Mouse (Mus musculus) MEL (cell line): ENCODE measurements around the gene Tst. TPM values are rescaled to one million over a fixed set of nuclear protein-coding genes. Genes with fewer than 3 reads are reported as not detected.
A peak's percentile ranks its signal among the peaks of the same experiment; 100 is the strongest.

ENCODE experiments used
- DNase-seq: peaks from one replicate; pipeline ENCODE4 v3.0.0; 2011; ENCODE audit warnings: low read depth, low spot score
- H3K27ac ChIP-seq: 2 replicates; pipeline ENCODE4 v1.5.1; 2012; ENCODE audit warnings: low read depth, mild to moderate bottlenecking, control low read depth, low read length, moderate library complexity; ENCODE audit not compliant: control insufficient read depth
- H3K27me3 ChIP-seq, 2 experiments: fragments of 150-350 bp in 1 of 2; sonication (generic) in 1 of 2; 2 replicates each; pipeline ENCODE4 v1.6.1; 2012; ENCODE audit warnings: low read length in 2 of 2, mild to moderate bottlenecking in 2 of 2, improper control_type of control experiment in 1 of 2, moderate library complexity in 1 of 2; ENCODE audit not compliant: insufficient read depth in 2 of 2, control insufficient read depth in 1 of 2
- H3K36me3 ChIP-seq, 2 experiments: 2 replicates each; pipeline ENCODE4 v1.6.1; 2012 to 2014; ENCODE audit warnings: low read length in 2 of 2, improper control_type of control experiment in 1 of 2, inconsistent platforms in 1 of 2, mild to moderate bottlenecking in 1 of 2; ENCODE audit not compliant: insufficient read depth in 2 of 2, control insufficient read depth in 1 of 2
- H3K4me1 ChIP-seq, 2 experiments: fragments of 150-350 bp in 1 of 2; sonication (generic) in 1 of 2; 2 replicates each; pipeline ENCODE4 v1.6.1; 2012; ENCODE audit warnings: low read length in 2 of 2, improper control_type of control experiment in 1 of 2, mild to moderate bottlenecking in 1 of 2; ENCODE audit not compliant: insufficient read depth in 2 of 2, control insufficient read depth in 1 of 2
- H3K4me3 ChIP-seq, 2 experiments: fragments of 150-350 bp in 1 of 2; sonication (generic) in 1 of 2; 2 replicates each; pipeline ENCODE4 v1.5.1; 2012; ENCODE audit warnings: low read depth in 2 of 2, low read length in 2 of 2, mild to moderate bottlenecking in 2 of 2, moderate library complexity in 2 of 2, control low read depth in 1 of 2, improper control_type of control experiment in 1 of 2; ENCODE audit not compliant: control insufficient read depth in 1 of 2, insufficient read depth in 1 of 2
- H3K79me2 ChIP-seq: 2 replicates; pipeline ENCODE4 v1.6.1; 2012; ENCODE audit warnings: mild to moderate bottlenecking, low read length, moderate library complexity; ENCODE audit not compliant: control insufficient read depth, poor library complexity, insufficient read depth
- H3K9ac ChIP-seq: 2 replicates; pipeline ENCODE4 v1.6.1; 2012; ENCODE audit warnings: low read depth, mild to moderate bottlenecking, control low read depth, low read length, moderate library complexity; ENCODE audit not compliant: control insufficient read depth, poor library complexity, severe bottlenecking
- H3K9me3 ChIP-seq: fragments of 150-350 bp; sonication (generic); replicated peaks from 2 replicates; pipeline ENCODE4 v1.6.1; 2012; ENCODE audit warnings: mild to moderate bottlenecking, low read length, improper control_type of control experiment, moderate library complexity; ENCODE audit not compliant: insufficient read depth
- BHLHE40 ChIP-seq: IDR thresholded peaks from 2 replicates; pipeline ENCODE4 v1.6.1; 2012; ENCODE audit warnings: low read depth, mild to moderate bottlenecking, inconsistent platforms, low read length, improper control_type of control experiment, borderline replicate concordance
- CHD1 ChIP-seq: IDR thresholded peaks from 2 replicates; pipeline ENCODE4 v1.6.1; 2012; ENCODE audit warnings: low read depth, mild to moderate bottlenecking, inconsistent platforms, low read length, improper control_type of control experiment
- CHD2 ChIP-seq: IDR thresholded peaks from 2 replicates; pipeline ENCODE4 v1.6.1; 2011; ENCODE audit warnings: low read length, improper control_type of control experiment
- CTCF ChIP-seq, 3 experiments: IDR thresholded peaks in 2 of 3; conservative IDR thresholded peaks in 1 of 3; 2 replicates each; pipeline ENCODE4 v1.5.1; 2011 to 2012; ENCODE audit warnings: low read length in 3 of 3, low read depth in 2 of 3, mild to moderate bottlenecking in 2 of 3, improper control_type of control experiment in 1 of 3, inconsistent platforms in 1 of 3, mixed read lengths in 1 of 3, moderate library complexity in 1 of 3; ENCODE audit not compliant: control insufficient read depth in 1 of 3, insufficient read depth in 1 of 3, poor library complexity in 1 of 3, severe bottlenecking in 1 of 3
- E2F4 ChIP-seq: IDR thresholded peaks from 2 replicates; pipeline ENCODE4 v1.6.1; 2011; ENCODE audit warnings: low read depth, low read length, improper control_type of control experiment, borderline replicate concordance
- ELF1 ChIP-seq: IDR thresholded peaks from 2 replicates; pipeline ENCODE4 v1.6.1; 2014; ENCODE audit warnings: low read depth, mild to moderate bottlenecking, inconsistent platforms, low read length, improper control_type of control experiment, moderate library complexity
- EP300 ChIP-seq, 2 experiments: IDR thresholded peaks; 2 replicates each; pipeline ENCODE4 v1.6.1; 2011; ENCODE audit warnings: improper control_type of control experiment in 2 of 2, low read length in 2 of 2, low read depth in 1 of 2, mild to moderate bottlenecking in 1 of 2
- GABPA ChIP-seq: IDR thresholded peaks from 2 replicates; pipeline ENCODE4 v1.6.1; 2012; ENCODE audit warnings: low read depth, mild to moderate bottlenecking, inconsistent platforms, low read length, improper control_type of control experiment, moderate library complexity
- GATA1 ChIP-seq: IDR thresholded peaks from 2 replicates; pipeline ENCODE4 v1.6.1; 2011; ENCODE audit warnings: low read depth, low read length, improper control_type of control experiment
- MAFK ChIP-seq: IDR thresholded peaks from 2 replicates; pipeline ENCODE4 v1.6.1; 2011; ENCODE audit warnings: low read depth, mild to moderate bottlenecking, low read length, improper control_type of control experiment, borderline replicate concordance
- MAX ChIP-seq: IDR thresholded peaks from 2 replicates; pipeline ENCODE4 v1.6.1; 2011; ENCODE audit warnings: low read length, improper control_type of control experiment
- MAZ ChIP-seq: IDR thresholded peaks from 2 replicates; pipeline ENCODE4 v1.6.1; 2012; ENCODE audit warnings: low read depth, mild to moderate bottlenecking, inconsistent platforms, low read length, improper control_type of control experiment
- MEF2A ChIP-seq: IDR thresholded peaks from 2 replicates; pipeline ENCODE4 v1.6.1; 2014; ENCODE audit warnings: low read depth, mild to moderate bottlenecking, inconsistent platforms, low read length, improper control_type of control experiment; ENCODE audit not compliant: poor library complexity, insufficient replicate concordance, severe bottlenecking; ENCODE audit errors: extremely low read depth
- MXI1 ChIP-seq: IDR thresholded peaks from 2 replicates; pipeline ENCODE4 v1.6.1; 2011; ENCODE audit warnings: mild to moderate bottlenecking, low read depth, low read length, improper control_type of control experiment
- MYC ChIP-seq: IDR thresholded peaks from 2 replicates; pipeline ENCODE4 v1.6.1; 2011; ENCODE audit warnings: low read depth, mild to moderate bottlenecking, low read length, improper control_type of control experiment, moderate library complexity
- POLR2AphosphoS5 ChIP-seq: IDR thresholded peaks from 2 replicates; pipeline ENCODE4 v1.6.1; 2012; ENCODE audit warnings: low read depth, borderline replicate concordance, mild to moderate bottlenecking, inconsistent platforms, low read length, moderate library complexity, mixed read lengths
- RAD21 ChIP-seq: IDR thresholded peaks from 2 replicates; pipeline ENCODE4 v1.6.1; 2011; ENCODE audit warnings: mild to moderate bottlenecking, low read depth, low read length, improper control_type of control experiment
- SIN3A ChIP-seq: IDR thresholded peaks from 2 replicates; pipeline ENCODE4 v1.6.1; 2012; ENCODE audit warnings: low read length, improper control_type of control experiment, inconsistent platforms
- TAL1 ChIP-seq: IDR thresholded peaks from 2 replicates; pipeline ENCODE4 v1.6.1; 2012; ENCODE audit warnings: mild to moderate bottlenecking, inconsistent platforms, low read length, moderate library complexity, mixed read lengths
- TCF12 ChIP-seq: IDR thresholded peaks from 2 replicates; pipeline ENCODE4 v1.6.1; 2014; ENCODE audit warnings: low read depth, mild to moderate bottlenecking, inconsistent platforms, low read length, improper control_type of control experiment, moderate library complexity
- UBTF ChIP-seq: IDR thresholded peaks from 2 replicates; pipeline ENCODE4 v1.6.1; 2012; ENCODE audit warnings: low read depth, mild to moderate bottlenecking, inconsistent platforms, low read length, improper control_type of control experiment, moderate library complexity, borderline replicate concordance; ENCODE audit not compliant: insufficient read depth
- USF1 ChIP-seq: IDR thresholded peaks from 2 replicates; pipeline ENCODE4 v1.6.1; 2014; ENCODE audit warnings: low read depth, mild to moderate bottlenecking, inconsistent platforms, low read length, improper control_type of control experiment, moderate library complexity
- USF2 ChIP-seq, 2 experiments: IDR thresholded peaks; 2 replicates each; pipeline ENCODE4 v1.6.1; 2011 to 2012; ENCODE audit warnings: improper control_type of control experiment in 2 of 2, low read length in 2 of 2, borderline replicate concordance in 1 of 2, inconsistent platforms in 1 of 2, low read depth in 1 of 2, mild to moderate bottlenecking in 1 of 2; ENCODE audit not compliant: insufficient read depth in 1 of 2
- ZKSCAN1 ChIP-seq: IDR thresholded peaks from 2 replicates; pipeline ENCODE4 v1.6.1; 2012; ENCODE audit warnings: low read depth, mild to moderate bottlenecking, inconsistent platforms, low read length, improper control_type of control experiment, moderate library complexity
- ZMIZ1 ChIP-seq: IDR thresholded peaks from 2 replicates; pipeline ENCODE4 v1.6.1; 2012; ENCODE audit warnings: low read depth, mild to moderate bottlenecking, inconsistent platforms, low read length, improper control_type of control experiment, moderate library complexity
- ZNF384 ChIP-seq: IDR thresholded peaks from 2 replicates; pipeline ENCODE4 v1.6.1; 2012; ENCODE audit warnings: low read depth, mild to moderate bottlenecking, inconsistent platforms, low read length, improper control_type of control experiment
- polyA plus RNA-seq, 2 experiments: library from polyadenylated mRNA; stranded (reverse) in 1 of 2; unstranded in 1 of 2; fragments of >175 nt in 1 of 2; fragments of >200 nt in 1 of 2; gene quantifications; 2 replicates each; pipeline versions ENCODE4 v1.2.1 to v1.2.4; 2012; ENCODE audit warnings: low replicate concordance in 2 of 2, low read depth in 1 of 2; ENCODE audit not compliant: insufficient read length in 2 of 2, insufficient read depth in 1 of 2, missing spikeins in 1 of 2
- total RNA-seq: library from RNA; depleted of rRNA; stranded (reverse); fragments of 300-350 nt; gene quantifications from 2 replicates; pipeline ENCODE4 v1.2.3, GENCODE M21; 2012; rRNA removed

Gene Tst
- total RNA-seq, result 34.8 and 36.3 TPM in 2 replicates
- 10 to 100 TPM in 1 of 2 experiments, not detected in 1; 29.5 TPM for polyA plus RNA-seq

DNA sequence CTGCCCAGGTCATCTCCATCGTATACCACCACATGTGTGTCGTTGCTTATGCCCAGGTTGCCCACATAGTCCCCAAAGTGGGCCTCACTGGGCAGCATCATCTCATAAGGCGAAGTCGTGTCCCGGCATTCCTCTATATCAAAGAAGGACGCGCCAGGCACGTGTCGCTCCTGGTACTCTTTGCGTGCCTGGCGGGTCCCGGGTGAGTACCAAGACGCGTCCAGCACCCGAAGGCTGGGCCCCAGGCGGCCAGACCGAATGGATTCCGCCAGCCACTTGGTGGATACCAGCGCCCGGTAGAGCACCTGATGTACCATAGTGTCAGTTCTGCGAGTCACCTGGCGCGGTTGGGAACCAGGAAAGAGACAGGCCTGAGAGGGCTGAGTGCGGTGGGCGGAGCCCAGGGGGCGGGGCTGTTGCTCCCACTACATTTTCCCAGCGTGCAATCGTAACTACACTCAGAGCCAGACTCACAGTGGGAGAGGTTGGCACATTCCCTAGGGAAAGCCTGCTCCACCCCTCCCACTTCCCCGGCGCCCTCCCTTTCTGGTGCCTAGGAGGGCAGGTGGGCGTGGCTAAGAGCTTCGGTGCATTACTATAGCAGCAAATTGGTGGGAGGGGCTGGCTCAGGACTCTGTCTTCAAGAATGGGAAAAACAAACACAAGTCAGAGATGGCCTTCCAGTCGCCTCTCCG is at the start of gene Tst:
TSS of gene Tst (minus strand) at position 391 of the 695 bp plus-strand sequence.
- no peak for TF ChIP-seq ZNF384
- TF ChIP-seq MXI1, result peak; percentile 94
- TF ChIP-seq POLR2AphosphoS5, result no peak
- peak; percentile 43; the same call in 1 of the 2 replicates for TF ChIP-seq ELF1
- TF ChIP-seq EP300 (IDR thresholded peaks at IDR 0.05; ENCODE audit: low read depth in 1 of 2, low read length in 2 of 2), result no peak
- TF ChIP-seq MAX, result peak; percentile 57
- no peak for TF ChIP-seq GABPA
- TF ChIP-seq USF1, result peak; percentile 36; the same call in 1 of the 2 replicates
- no peak for TF ChIP-seq USF2 (IDR thresholded peaks at IDR 0.05; ENCODE audit: borderline replicate concordance in 1 of 2, insufficient read depth in 1 of 2, low read depth in 1 of 2, low read length in 2 of 2)
- TF ChIP-seq ZMIZ1, result peak; percentile 29; the same call in 1 of the 2 replicates
- no peak for TF ChIP-seq RAD21
- TF ChIP-seq E2F4, result no peak
- TF ChIP-seq MAZ, result peak; percentile 27; the same call in 1 of the 2 replicates
- TF ChIP-seq MYC, result peak; percentile 66; the same call in 1 of the 2 replicates
- TF ChIP-seq BHLHE40, result peak; percentile 54
- TF ChIP-seq MAFK, result no peak
- TF ChIP-seq MEF2A, result no peak
- TF ChIP-seq CHD1, result no peak
- TF ChIP-seq SIN3A, result 0 out of 2 replicates have a peak, but pooled peaks have one; percentile 35
- no peak for TF ChIP-seq CHD2
- TF ChIP-seq UBTF, result no peak
- no peak for TF ChIP-seq GATA1
- TF ChIP-seq CTCF (IDR thresholded peaks at IDR 0.05 in 2 of 3, conservative IDR thresholded peaks at IDR 0.05 in 1 of 3; ENCODE audit: control insufficient read depth in 1 of 3, insufficient read depth in 1 of 3, low read depth in 2 of 3, low read length in 3 of 3, poor library complexity in 1 of 3, severe bottlenecking in 1 of 3), result no peak
- no peak for TF ChIP-seq ZKSCAN1
- no peak for TF ChIP-seq TAL1
- 0 out of 2 replicates have a peak, but pooled peaks have one; percentile 13 for TF ChIP-seq TCF12
- H3K4me1 ChIP-seq, result peaks cover 12 to 36% of the 10 kb centered on the region in 2 experiments
- peak within 1 kb of the TSS; percentile 93 to 96 for H3K4me3 ChIP-seq
- H3K79me2 ChIP-seq, result peaks cover 9% of the 10 kb centered on the region; the same call in 1 of the 2 replicates
- no peaks in the 10 kb centered on the region for H3K9me3 ChIP-seq
- peaks cover 0 to 22% of the 10 kb centered on the region in 2 experiments; a peak in 2 of 4 replicates for H3K36me3 ChIP-seq
- peak within 1 kb of the TSS; percentile 96 for H3K27ac ChIP-seq
- H3K27me3 ChIP-seq, result no peaks in the 10 kb centered on the region
- peak within 1 kb of the TSS; percentile 96 for H3K9ac ChIP-seq
- peak; percentile 87 for DNase-seq
